8 mouse cellular contexts compared by ENCODE assay signal in genomic region chr3:102715066-102715584, GRCm38 (mm10). TPM values are rescaled to one million over a fixed set of nuclear protein-coding genes. Genes with fewer than 3 reads are reported as not detected.
DNase-seq lines count a peak whose midpoint lies in the region; ATAC-seq and TF ChIP-seq lines count a peak whose summit lies in the region.

No protein-coding gene starts in this region.

- H3K4me3 ChIP-seq in forebrain, embryonic 13.5 days, result no peak overlapping the region
- H3K4me3 ChIP-seq in lung, embryonic 14.5 days (ENCODE audit: low read depth, low read length), result peak overlapping the region; percentile 3; the same call in 1 of the 2 replicates

- 39% methylated on average over 11 of the region's 11 CpGs for WGBS in forebrain, embryonic 13.5 days
- WGBS in lung, embryonic 14.5 days, result 23% methylated on average over 11 of the region's 11 CpGs

- peak; percentile 78 for DNase-seq in ES-CJ7 (ENCODE audit: low read depth, low spot score)
- DNase-seq in c-Kit-positive CD71-positive TER-119-positive erythroid progenitor cells, embryonic 14.5 days (ENCODE audit: low spot score), result peak; percentile 69
- peak; percentile 89 to 91 for DNase-seq in heart, postnatal 10 days
- peak; percentile 84 for DNase-seq in layer of hippocampus, adult 11-12 months (ENCODE audit: low spot score)
- DNase-seq in lung, embryonic 14.5 days, result peak; percentile 90
- peak; percentile 59 to 77 for DNase-seq in thymus, adult 18-20 months

- intact Hi-C loops in heart, postnatal 10 days (cut with DNase I), result loop anchor here (1.0 to 5.0 kb wide), 3 partner anchors 47 to 457 kb away; partner anchors contain the start of gene Bcas2

- H3K36me3 ChIP-seq in forebrain, embryonic 13.5 days (ENCODE audit: poor library complexity, severe bottlenecking), result no peaks in the 10 kb centered on the region
- H3K36me3 ChIP-seq in lung, embryonic 14.5 days (ENCODE audit: insufficient read depth), result no peaks in the 10 kb centered on the region

- no peak overlapping the region for H3K27ac ChIP-seq in forebrain, embryonic 13.5 days
- no peak overlapping the region for H3K27ac ChIP-seq in lung, embryonic 14.5 days (ENCODE audit: low read depth)

- no peaks in the 10 kb centered on the region for H3K27me3 ChIP-seq in forebrain, embryonic 13.5 days
- no peaks in the 10 kb centered on the region for H3K27me3 ChIP-seq in lung, embryonic 14.5 days (ENCODE audit: insufficient read depth, low read length)

- peak; percentile 93 for TF ChIP-seq CTCF in lung, embryonic 14.5 days (IDR thresholded peaks at IDR 0.05; ENCODE audit: low read depth)

- no peak overlapping the region; the same call in 1 of the 2 replicates for H3K9ac ChIP-seq in forebrain, embryonic 13.5 days
- no peak overlapping the region for H3K9ac ChIP-seq in lung, embryonic 14.5 days

- H3K4me2 ChIP-seq in forebrain, embryonic 13.5 days, result 0 out of 2 replicates have a peak overlapping the region, but pooled peaks have one; percentile 10
- peak overlapping the region; percentile 47 for H3K4me2 ChIP-seq in lung, embryonic 14.5 days

- peak; percentile 78 for ATAC-seq in forebrain, embryonic 13.5 days
- peak; percentile 68 for ATAC-seq in lung, embryonic 14.5 days (ENCODE audit: insufficient read depth)
- ATAC-seq in neutrophil, adult 5-6 weeks (ENCODE audit: extremely low read depth, insufficient number of reproducible peaks, low FRiP score, poor library complexity, severe bottlenecking), result peak; percentile 87

- no peaks in the 10 kb centered on the region for H3K4me1 ChIP-seq in forebrain, embryonic 13.5 days
- H3K4me1 ChIP-seq in lung, embryonic 14.5 days (ENCODE audit: insufficient read depth), result no peaks in the 10 kb centered on the region

- H3K9me3 ChIP-seq in forebrain, embryonic 13.5 days (replicated peaks), result no peaks in the 10 kb centered on the region
- no peaks in the 10 kb centered on the region for H3K9me3 ChIP-seq in lung, embryonic 14.5 days (ENCODE audit: low read depth, low read length)

RNA-seq across cellular contexts. Expression of gene Tspan2, which starts 19.2 kb away (rescaled TPM):
- polyA plus RNA-seq in forebrain, embryonic 13.5 days (2015; fragmentation: Nextera tagmentation; extraction: Ambion mirVana), result 5.6 and 5.8 TPM in 2 replicates
- 10 to 100 TPM; 30.9 to 31.9 TPM for total RNA-seq in heart, postnatal 10 days (2021)
- polyA plus RNA-seq in lung, embryonic 14.5 days (2014; fragmentation: Nextera tagmentation; extraction: Ambion mirVana), result 14.5 and 16.2 TPM in 2 replicates
- 32.3 and 35.3 TPM in 2 replicates for total RNA-seq in neutrophil, adult 5-6 weeks (2017)
